Mouse (Mus musculus): ENCODE measurements around the gene Fanca.
A peak's percentile ranks its signal among the peaks of the same experiment; 100 is the strongest.

Fanca gene

DNA sequence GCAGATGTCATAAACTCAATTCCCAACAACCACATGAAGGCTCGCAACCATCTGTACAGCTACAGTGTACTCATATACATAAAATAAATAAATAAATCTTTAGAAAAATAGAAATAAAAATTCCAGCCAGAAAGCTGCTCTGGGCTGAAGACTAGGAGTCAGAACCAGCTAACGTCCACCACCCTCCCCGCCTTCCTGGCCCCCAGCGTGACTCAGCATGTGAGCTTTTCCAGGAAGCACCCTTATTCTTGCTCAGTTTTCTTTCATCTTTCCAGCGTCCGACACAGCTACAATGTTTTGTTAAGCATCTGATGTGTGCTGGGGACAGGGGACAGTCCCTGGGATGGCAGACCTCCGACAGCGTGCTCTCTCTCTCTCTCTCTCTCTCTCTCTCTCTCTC, 26.8 kb upstream of the Fanca start:
- no peak for TF ChIP-seq CTCF (conservative IDR thresholded peaks at IDR 0.05; ENCODE audit: low read length)
- Histone ChIP-seq H3K9me3 (ENCODE audit: low read length) (no peaks in the 10 kb centered on the region), H3K4me3 (replicated peaks; ENCODE audit: low read length) (no peak overlapping the region), H3K4me1 (replicated peaks; ENCODE audit: low read depth, low read length) (peaks cover 50% of the 10 kb centered on the region), H3K36me3 (ENCODE audit: insufficient read depth, low read length) (peaks cover 32% of the 10 kb centered on the region), H3K27me3 (ENCODE audit: insufficient read depth, low read length) (no peaks in the 10 kb centered on the region)

DNA sequence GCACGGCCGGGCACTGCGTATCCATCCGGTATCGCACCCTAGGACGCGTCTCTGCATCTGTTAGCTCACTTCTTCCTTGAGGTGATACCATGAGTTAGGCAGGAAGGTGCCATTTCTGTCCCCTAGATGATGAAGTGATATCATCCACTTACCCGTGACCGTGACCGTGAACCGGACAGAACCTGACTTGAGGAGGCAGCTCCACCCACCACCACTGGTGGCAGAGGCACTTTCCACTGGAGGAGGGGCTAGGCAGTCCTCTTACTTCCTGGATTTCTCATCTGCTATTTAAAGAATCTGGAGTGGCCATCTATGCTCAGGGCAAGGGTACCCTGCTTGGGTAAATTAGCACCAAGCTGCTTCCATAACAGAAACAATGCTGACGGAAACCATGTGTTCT, 25.0 kb upstream of the Fanca start:
- no peaks in the 10 kb centered on the region for H3K27me3 ChIP-seq (ENCODE audit: insufficient read depth, low read length)
- no peaks in the 10 kb centered on the region for H3K9me3 ChIP-seq (ENCODE audit: low read length)
- peaks cover 62% of the 10 kb centered on the region for H3K4me1 ChIP-seq (replicated peaks; ENCODE audit: low read depth, low read length)
- no peak overlapping the region for H3K4me3 ChIP-seq (replicated peaks; ENCODE audit: low read length)
- H3K36me3 ChIP-seq (ENCODE audit: insufficient read depth, low read length): peaks cover 22% of the 10 kb centered on the region
- TF ChIP-seq POU5F1 (IDR thresholded peaks at IDR 0.05; ENCODE audit: borderline replicate concordance, low read length) (no peak), CTCF (conservative IDR thresholded peaks at IDR 0.05; ENCODE audit: low read length) (no peak), NANOG (IDR thresholded peaks at IDR 0.05; ENCODE audit: borderline replicate concordance, low read length) (no peak)

DNA sequence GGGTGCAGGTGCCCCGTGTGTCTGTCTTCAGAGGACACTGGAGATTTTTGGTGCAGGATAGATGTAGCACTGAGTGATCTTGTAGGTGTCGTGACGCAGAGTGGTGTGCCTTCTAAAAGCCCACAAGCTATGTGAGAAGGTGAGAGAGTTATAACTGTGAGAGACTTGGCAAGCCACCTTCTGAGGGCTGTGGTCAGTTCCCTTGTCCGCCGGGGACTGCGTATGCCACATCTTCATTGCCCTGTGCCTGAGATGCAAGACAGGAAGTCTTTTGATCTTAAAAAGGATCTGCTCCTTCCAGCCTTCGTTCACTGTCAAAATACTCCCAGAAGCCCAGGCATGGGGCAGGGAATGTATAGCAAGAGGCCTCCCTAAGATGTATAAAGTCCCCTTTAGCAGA, 24.5 kb upstream of the Fanca start:
- TF ChIP-seq NANOG (IDR thresholded peaks at IDR 0.05; ENCODE audit: borderline replicate concordance, low read length) (no peak), CTCF (conservative IDR thresholded peaks at IDR 0.05; ENCODE audit: low read length) (no peak), POU5F1 (IDR thresholded peaks at IDR 0.05; ENCODE audit: borderline replicate concordance, low read length) (no peak)
- H3K36me3 ChIP-seq (ENCODE audit: insufficient read depth, low read length): peaks cover 17% of the 10 kb centered on the region
- no peak overlapping the region for H3K4me3 ChIP-seq (replicated peaks; ENCODE audit: low read length)
- no peaks in the 10 kb centered on the region for H3K27me3 ChIP-seq (ENCODE audit: insufficient read depth, low read length)
- H3K9me3 ChIP-seq (ENCODE audit: low read length): no peaks in the 10 kb centered on the region
- H3K4me1 ChIP-seq (replicated peaks; ENCODE audit: low read depth, low read length): peaks cover 68% of the 10 kb centered on the region

DNA sequence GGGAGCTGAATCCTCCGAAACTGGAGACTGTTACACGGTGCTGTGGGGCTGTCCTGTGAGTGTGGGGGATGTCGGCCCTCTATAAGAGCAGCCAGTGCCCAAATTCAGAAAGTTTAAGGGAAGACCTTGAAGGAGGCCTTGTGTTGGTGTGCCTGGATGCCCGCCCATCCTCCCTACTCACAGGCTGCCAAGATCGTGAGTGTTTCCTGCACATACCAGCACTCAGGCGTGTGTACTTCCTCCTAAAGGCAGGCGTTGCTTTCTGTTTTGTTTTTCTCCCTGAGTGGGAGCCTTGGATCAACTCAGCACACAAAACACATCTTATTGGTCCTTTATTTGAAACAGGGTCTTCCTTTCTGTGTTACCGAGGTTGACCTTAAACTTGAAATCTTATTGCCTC, 23.9 kb upstream of the Fanca start:
- H3K4me3 ChIP-seq (replicated peaks; ENCODE audit: low read length): peak overlapping the region; percentile 72
- peaks cover 13% of the 10 kb centered on the region for H3K36me3 ChIP-seq (ENCODE audit: insufficient read depth, low read length)
- no peaks in the 10 kb centered on the region for H3K27me3 ChIP-seq (ENCODE audit: insufficient read depth, low read length)
- no peak for TF ChIP-seq POU5F1 (IDR thresholded peaks at IDR 0.05; ENCODE audit: borderline replicate concordance, low read length)
- no peak for TF ChIP-seq NANOG (IDR thresholded peaks at IDR 0.05; ENCODE audit: borderline replicate concordance, low read length)
- TF ChIP-seq CTCF (conservative IDR thresholded peaks at IDR 0.05; ENCODE audit: low read length): no peak
- no peaks in the 10 kb centered on the region for H3K9me3 ChIP-seq (ENCODE audit: low read length)
- peaks cover 74% of the 10 kb centered on the region for H3K4me1 ChIP-seq (replicated peaks; ENCODE audit: low read depth, low read length)

DNA sequence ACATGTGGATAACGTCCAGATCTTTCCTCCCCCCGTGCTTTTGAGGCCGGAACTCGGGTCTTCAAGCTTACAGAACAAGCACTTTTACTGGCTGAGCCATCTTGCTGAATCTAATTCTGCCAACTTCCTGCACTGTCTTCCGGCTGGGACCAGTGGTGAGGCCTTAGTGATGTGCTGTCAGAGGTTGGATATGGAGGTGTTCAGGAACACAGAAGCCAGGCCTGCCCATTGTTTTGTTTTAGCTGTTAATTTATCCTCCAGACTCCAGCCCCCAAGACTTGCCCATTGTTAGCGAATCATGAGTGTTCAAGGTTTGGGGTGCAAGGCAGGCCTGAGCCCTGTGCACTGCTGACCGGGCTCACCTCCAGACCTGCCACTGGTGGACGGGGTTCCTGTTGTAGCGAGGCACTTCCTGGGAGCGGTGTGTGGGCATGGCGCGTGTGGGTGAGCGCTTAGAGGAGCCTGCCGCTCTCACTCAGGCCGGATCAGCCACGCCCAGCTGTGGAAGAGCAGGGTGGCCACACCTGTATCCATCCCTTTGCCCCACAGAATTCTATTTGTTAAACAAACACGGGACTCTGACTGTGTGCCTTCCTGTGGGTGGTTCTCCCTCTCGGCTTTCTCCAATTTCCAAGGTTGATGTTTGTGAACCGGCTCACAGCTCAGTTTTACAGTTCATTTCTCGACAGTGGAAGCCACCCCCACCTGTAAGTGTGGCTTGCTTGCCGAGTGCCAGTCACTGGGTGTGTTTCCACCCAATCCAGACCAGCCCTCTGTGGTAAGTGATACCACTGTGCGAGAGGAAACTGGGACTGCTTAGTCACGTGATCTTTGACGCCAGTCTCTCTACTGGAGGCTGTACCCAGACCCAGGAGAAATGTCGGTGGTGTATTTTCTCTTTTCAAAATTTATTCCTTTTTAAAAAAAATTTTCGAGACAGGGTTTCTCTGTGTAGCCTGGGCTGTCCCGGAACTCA, 23.0 kb upstream of the Fanca start:
- H3K4me1 ChIP-seq (replicated peaks; ENCODE audit: low read depth, low read length): peaks cover 83% of the 10 kb centered on the region
- H3K4me3 ChIP-seq (replicated peaks; ENCODE audit: low read length): peak overlapping the region; percentile 72
- H3K9me3 ChIP-seq (ENCODE audit: low read length): no peaks in the 10 kb centered on the region
- TF ChIP-seq CTCF (conservative IDR thresholded peaks at IDR 0.05; ENCODE audit: low read length): no peak
- no peak for TF ChIP-seq NANOG (IDR thresholded peaks at IDR 0.05; ENCODE audit: borderline replicate concordance, low read length)
- no peak for TF ChIP-seq POU5F1 (IDR thresholded peaks at IDR 0.05; ENCODE audit: borderline replicate concordance, low read length)
- H3K36me3 ChIP-seq (ENCODE audit: insufficient read depth, low read length): peaks cover 6% of the 10 kb centered on the region
- H3K27me3 ChIP-seq (ENCODE audit: insufficient read depth, low read length): no peaks in the 10 kb centered on the region

DNA sequence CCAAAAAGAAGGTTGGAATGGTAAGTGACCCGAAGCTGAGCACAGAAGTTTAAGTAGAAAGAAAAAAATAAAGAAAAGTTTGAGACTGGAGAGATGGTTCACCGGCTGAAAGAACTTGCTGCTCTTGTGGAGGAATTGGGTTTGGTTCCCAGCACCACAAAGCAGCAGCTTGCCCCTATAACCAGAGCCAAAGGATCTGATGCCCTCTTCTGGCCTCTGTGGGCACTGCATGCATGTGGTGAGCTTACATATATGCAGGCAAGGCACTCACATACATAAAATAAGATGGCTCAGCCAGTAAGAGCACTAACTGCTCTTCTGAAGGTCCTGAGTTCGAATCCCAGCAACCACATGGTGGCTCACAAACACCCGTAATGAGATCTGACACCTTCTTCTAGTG, 21.7 kb upstream of the Fanca start:
- Histone ChIP-seq H3K9me3 (ENCODE audit: low read length) (no peaks in the 10 kb centered on the region), H3K4me3 (replicated peaks; ENCODE audit: low read length) (no peak overlapping the region), H3K36me3 (ENCODE audit: insufficient read depth, low read length) (no peaks in the 10 kb centered on the region), H3K27me3 (ENCODE audit: insufficient read depth, low read length) (no peaks in the 10 kb centered on the region), H3K4me1 (replicated peaks; ENCODE audit: low read depth, low read length) (peaks cover 82% of the 10 kb centered on the region)
- TF ChIP-seq POU5F1 (IDR thresholded peaks at IDR 0.05; ENCODE audit: borderline replicate concordance, low read length) (no peak), CTCF (conservative IDR thresholded peaks at IDR 0.05; ENCODE audit: low read length) (peak; percentile 30; the same call in 1 of the 2 replicates)

DNA sequence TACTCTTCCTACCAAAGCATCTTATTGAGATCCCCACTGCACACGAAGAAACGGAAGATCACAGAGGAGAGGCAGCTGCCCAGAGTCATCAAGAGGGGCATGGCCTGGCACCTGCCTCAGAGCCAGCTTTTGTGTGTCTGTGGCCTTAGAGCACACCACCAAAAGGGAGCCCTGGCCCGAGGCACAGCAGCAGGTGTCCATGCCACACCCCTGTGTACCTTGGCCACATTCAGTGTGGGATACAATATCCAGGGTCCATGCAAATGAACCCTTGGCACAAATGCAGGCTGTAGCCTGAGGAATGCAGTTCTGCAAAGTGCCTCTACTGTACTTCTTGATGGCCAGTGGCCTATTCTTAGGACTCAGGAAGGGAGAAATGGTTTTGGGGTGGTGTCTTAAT, 19.1 kb upstream of the Fanca start:
- Histone ChIP-seq H3K4me3 (replicated peaks; ENCODE audit: low read length) (peak overlapping the region; percentile 46), H3K27me3 (ENCODE audit: insufficient read depth, low read length) (no peaks in the 10 kb centered on the region), H3K4me1 (replicated peaks; ENCODE audit: low read depth, low read length) (peaks cover 79% of the 10 kb centered on the region), H3K36me3 (ENCODE audit: insufficient read depth, low read length) (no peaks in the 10 kb centered on the region), H3K9me3 (ENCODE audit: low read length) (no peaks in the 10 kb centered on the region)
- TF ChIP-seq CTCF (conservative IDR thresholded peaks at IDR 0.05; ENCODE audit: low read length) (no peak), POU5F1 (IDR thresholded peaks at IDR 0.05; ENCODE audit: borderline replicate concordance, low read length) (no peak), NANOG (IDR thresholded peaks at IDR 0.05; ENCODE audit: borderline replicate concordance, low read length) (no peak)

DNA sequence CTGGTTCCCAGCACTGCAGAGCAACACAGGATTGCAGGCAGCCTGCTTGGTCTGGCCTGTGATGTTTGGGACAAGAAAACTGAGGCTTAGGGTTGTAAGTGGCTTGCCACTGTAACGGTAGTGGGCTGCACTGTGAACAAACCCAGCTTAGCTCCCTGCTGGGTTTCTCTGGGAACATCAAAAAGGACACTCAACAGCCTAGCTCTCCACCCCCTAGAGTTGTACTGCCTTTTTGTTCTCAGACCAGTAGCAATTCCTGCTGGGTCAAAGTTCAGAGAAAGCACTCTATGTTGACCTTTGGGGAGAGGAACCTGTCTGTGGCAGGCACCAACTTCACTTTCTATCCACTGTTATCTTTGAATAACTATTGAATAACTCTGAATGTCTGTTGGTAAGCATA, 16.1 kb upstream of the Fanca start:
- TF ChIP-seq POU5F1 (IDR thresholded peaks at IDR 0.05; ENCODE audit: borderline replicate concordance, low read length) (no peak), NANOG (IDR thresholded peaks at IDR 0.05; ENCODE audit: borderline replicate concordance, low read length) (peak; percentile 32; the same call in 1 of the 2 replicates)
- peaks cover 82% of the 10 kb centered on the region for H3K4me1 ChIP-seq (replicated peaks; ENCODE audit: low read depth, low read length)
- peak overlapping the region; percentile 86 for H3K4me3 ChIP-seq (replicated peaks; ENCODE audit: low read length)
- H3K9me3 ChIP-seq (ENCODE audit: low read length): no peaks in the 10 kb centered on the region
- no peaks in the 10 kb centered on the region for H3K36me3 ChIP-seq (ENCODE audit: insufficient read depth, low read length)
- H3K27me3 ChIP-seq (ENCODE audit: insufficient read depth, low read length): no peaks in the 10 kb centered on the region

DNA sequence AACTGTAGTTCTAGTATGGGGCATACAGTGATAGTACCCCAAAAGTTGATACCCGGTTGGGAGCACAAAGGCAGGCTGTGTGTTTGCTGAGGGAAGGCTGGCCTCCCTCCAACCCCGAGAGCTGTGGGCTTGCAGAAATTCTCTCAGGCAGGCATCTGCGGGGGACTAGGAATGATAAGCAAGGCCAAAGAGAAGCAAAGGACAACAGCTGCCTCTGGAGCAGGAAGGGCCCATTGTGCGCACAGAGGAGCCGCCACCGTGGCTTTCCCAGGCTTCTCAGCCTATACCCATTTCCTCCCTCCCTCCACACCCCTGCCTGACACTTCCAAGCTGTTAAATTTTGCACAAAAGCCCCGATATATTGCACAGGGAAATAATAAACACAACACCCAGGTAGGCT, 15.5 kb upstream of the Fanca start:
- no peaks in the 10 kb centered on the region for H3K9me3 ChIP-seq (ENCODE audit: low read length)
- H3K36me3 ChIP-seq (ENCODE audit: insufficient read depth, low read length): no peaks in the 10 kb centered on the region
- peaks cover 76% of the 10 kb centered on the region for H3K4me1 ChIP-seq (replicated peaks; ENCODE audit: low read depth, low read length)
- H3K27me3 ChIP-seq (ENCODE audit: insufficient read depth, low read length): no peaks in the 10 kb centered on the region
- TF ChIP-seq CTCF (conservative IDR thresholded peaks at IDR 0.05; ENCODE audit: low read length): no peak
- no peak for TF ChIP-seq POU5F1 (IDR thresholded peaks at IDR 0.05; ENCODE audit: borderline replicate concordance, low read length)
- H3K4me3 ChIP-seq (replicated peaks; ENCODE audit: low read length): peak overlapping the region; percentile 86

Data from E14TG2a.4 (cell line).